Mouse (Mus musculus) olfactory bulb, adult 2 months (tissue): ENCODE data around the gene Orc4.

ENCODE experiments used
- CTCF ChIP-seq: fragments of 200-500 bp; IDR thresholded peaks from 2 replicates; pipeline ENCODE4 v1.5.1; 2012; ENCODE audit warnings: low read depth, mild to moderate bottlenecking, low read length, moderate library complexity; ENCODE audit not compliant: insufficient read depth
- POLR2A ChIP-seq: fragments of 200-500 bp; IDR thresholded peaks from 2 replicates; pipeline ENCODE4 v1.6.1; 2012; ENCODE audit warnings: mild to moderate bottlenecking, low read depth, low read length, moderate library complexity; ENCODE audit not compliant: insufficient read depth

- no peak for TF ChIP-seq CTCF
- TF ChIP-seq POLR2A: 0 out of 2 replicates have a peak, but pooled peaks have one; percentile 22
Measured at GRCm38 (mm10) chr2:48949743-48950251, 280 bp downstream of the Orc4 start.
